ENCODE assay signal across 21 mouse cellular contexts in genomic region chr14:121500577-121500976, GRCm38 (mm10). TPM values are rescaled to one million over a fixed set of nuclear protein-coding genes. Genes with fewer than 3 reads are reported as not detected.
"Had no signal": no experiment of that assay in that cellular context is flagged by ENCODE, and none has a peak within 500 bp of the region (broad histone marks: within the 10 kb centered on the region; RNA-seq: fewer than 3 reads in every experiment).

No protein-coding gene starts in this region.

- H3K4me3 ChIP-seq: layer of hippocampus, adult 2 months; limb, embryonic 13.5 days; liver, embryonic 15.5 days; midbrain, embryonic 15.5 days; neural tube, embryonic 12.5 days; stomach, embryonic 15.5 days had no signal

- H3K4me1 ChIP-seq: liver, embryonic 15.5 days; stomach, embryonic 15.5 days had no signal

- H3K4me2 ChIP-seq: limb, embryonic 13.5 days; liver, embryonic 15.5 days; lung, embryonic 14.5 days; midbrain, embryonic 15.5 days; neural tube, embryonic 12.5 days; stomach, embryonic 15.5 days had no signal

- ATAC-seq: midbrain, embryonic 15.5 days had no signal

- H3K36me3 ChIP-seq: limb, embryonic 13.5 days; liver, embryonic 15.5 days; midbrain, embryonic 15.5 days; neural tube, embryonic 12.5 days; stomach, embryonic 15.5 days had no signal

- H3K9ac ChIP-seq: limb, embryonic 13.5 days; liver, embryonic 15.5 days; lung, embryonic 14.5 days; midbrain, embryonic 15.5 days; neural tube, embryonic 12.5 days; stomach, embryonic 15.5 days had no signal

- H3K27ac ChIP-seq: kidney, postnatal 0 days; layer of hippocampus, adult 2 months; limb, embryonic 13.5 days; liver, embryonic 15.5 days; midbrain, embryonic 15.5 days; neural tube, embryonic 12.5 days; stomach, embryonic 15.5 days had no signal

- DNase-seq: kidney, adult 11 months; kidney, adult 9 months; kidney, postnatal 4 days; left cerebral cortex, postnatal 4 days; lung, embryonic 14.5 days; lung, postnatal 14 days; retina, postnatal 1 day; right cerebral cortex, postnatal 4 days; thymus, adult 2 months; thymus, postnatal 25 days had no signal

- H3K9me3 ChIP-seq: limb, embryonic 13.5 days; liver, embryonic 15.5 days; midbrain, embryonic 15.5 days; neural tube, embryonic 12.5 days; stomach, embryonic 15.5 days had no signal

RNA-seq across cellular contexts. Expression of gene Slc15a1, which starts 4.5 kb away (rescaled TPM):
- total RNA-seq: layer of hippocampus, adult 2 months; left cerebral cortex, adult 18-20 months; liver, adult 2 months; monocyte, adult 5-6 weeks had no signal
- polyA plus RNA-seq: limb, embryonic 13.5 days; liver, adult 2 months; liver, embryonic 15.5 days; neural tube, embryonic 12.5 days; spleen, adult 2 months had no signal
